Mouse (Mus musculus) heart, embryonic 14.5 days (tissue): ENCODE data around the gene Cox6a1. TPM values are rescaled to one million over a fixed set of nuclear protein-coding genes. Genes with fewer than 3 reads are reported as not detected.
A peak's percentile ranks its signal among the peaks of the same experiment; 100 is the strongest.
"Not testable (repeated sequence)": the region's sequence is repeated elsewhere in the genome, so short reads cannot be mapped to it uniquely, and the experiment has no call there.

Source experiments
- ATAC-seq: fragments of 200-750 bp; cut with Nextera tagmentation; 2 replicates; pipeline ENCODE4 v1.8.0; 2017; ENCODE audit warnings: low read depth, moderate TSS enrichment; ENCODE audit not compliant: insufficient number of reproducible peaks, insufficient read depth, low FRiP score
- H3K27ac ChIP-seq, 2 experiments: fragments of 200-500 bp in 1 of 2; fragments of 300-500 bp in 1 of 2; sonication (generic) in 1 of 2; replicated peaks in 1 of 2; 2 replicates each; pipeline ENCODE4 v1.5.1; 2012 to 2014; ENCODE audit warnings: low read depth in 2 of 2, low read length in 2 of 2, control low read depth in 1 of 2, mild to moderate bottlenecking in 1 of 2, mixed read lengths in 1 of 2; ENCODE audit not compliant: control insufficient read depth in 1 of 2, insufficient read depth in 1 of 2
- H3K27me3 ChIP-seq: fragments of 300-500 bp; sonication (generic); 2 replicates; pipeline ENCODE4 v1.6.1; 2014; ENCODE audit warnings: mild to moderate bottlenecking, low read length, control low read depth; ENCODE audit not compliant: control insufficient read depth, insufficient read depth
- H3K36me3 ChIP-seq: fragments of 300-500 bp; sonication (generic); 2 replicates; pipeline ENCODE4 v1.6.1; 2014; ENCODE audit warnings: mild to moderate bottlenecking, control low read depth, low read length, mixed read lengths; ENCODE audit not compliant: control insufficient read depth, insufficient read depth
- H3K4me1 ChIP-seq, 2 experiments: fragments of 200-500 bp in 1 of 2; fragments of 300-500 bp in 1 of 2; sonication (generic) in 1 of 2; 2 replicates each; pipeline ENCODE4 v1.6.1; 2012 to 2014; ENCODE audit warnings: low read length in 2 of 2, control low read depth in 1 of 2, mixed read lengths in 1 of 2; ENCODE audit not compliant: control insufficient read depth in 2 of 2, insufficient read depth in 2 of 2
- H3K4me2 ChIP-seq: fragments of 300-500 bp; sonication (generic); 2 replicates; pipeline ENCODE4 v1.6.1; 2014; ENCODE audit warnings: mild to moderate bottlenecking, low read length
- H3K4me3 ChIP-seq, 2 experiments: fragments of 200-500 bp in 1 of 2; fragments of 300-500 bp in 1 of 2; sonication (generic) in 1 of 2; 2 replicates each; pipeline ENCODE4 v1.5.1; 2012 to 2014; ENCODE audit warnings: low read length in 2 of 2, mild to moderate bottlenecking in 2 of 2, control low read depth in 1 of 2, low read depth in 1 of 2, moderate library complexity in 1 of 2; ENCODE audit not compliant: control insufficient read depth in 1 of 2, insufficient read depth in 1 of 2
- H3K9ac ChIP-seq: fragments of 300-500 bp; sonication (generic); 2 replicates; pipeline ENCODE4 v1.6.1; 2014; ENCODE audit warnings: mild to moderate bottlenecking, low read length
- H3K9me3 ChIP-seq: fragments of 300-500 bp; sonication (generic); 2 replicates; pipeline ENCODE4 v1.6.1; 2016; ENCODE audit warnings: low read length, control low read depth; ENCODE audit not compliant: control insufficient read depth
- WGBS: fragments of 180-500 bp; shearing (Covaris S2); extraction: QIAGEN DNeasy Blood & Tissue Kit; methylation state at CpG from one replicate; pipeline ENCODE4 v1.1.7; 2014; 5-methylcytosine and 5-hydroxymethylcytosine counted together
- polyA plus RNA-seq: library from polyadenylated mRNA; unstranded; fragments of >200 nt; fragmentation: Nextera tagmentation; extraction: Ambion mirVana; gene quantifications from 2 replicates; pipeline ENCODE4 v1.2.1, GENCODE M21; 2014

The Cox6a1 gene
- polyA plus RNA-seq, 1 experiment from 2014 or later, result 1,706 TPM

GRCm38 (mm10) chr5:115312816-115313667 lies 35.7 kb downstream of the Cox6a1 start:
- H3K9me3 ChIP-seq, result no peaks in the 10 kb centered on the region
- peaks cover 27 to 32% of the 10 kb centered on the region in 2 experiments for H3K4me1 ChIP-seq
- no peak overlapping the region for H3K9ac ChIP-seq
- ATAC-seq, result no peak
- H3K4me2 ChIP-seq, result no peak overlapping the region
- no peaks in the 10 kb centered on the region for H3K36me3 ChIP-seq
- peak overlapping the region; percentile 28 to 41; a peak in 2 of 4 replicates for H3K27ac ChIP-seq
- no peak overlapping the region for H3K4me3 ChIP-seq
- 41% methylated on average over 10 of the region's 10 CpGs for WGBS
- H3K27me3 ChIP-seq, result no peaks in the 10 kb centered on the region

GRCm38 (mm10) chr5:115312354-115312753 lies 36.4 kb downstream of the Cox6a1 start:
- ATAC-seq, result no peak
- Histone ChIP-seq H3K27me3 (no peaks in the 10 kb centered on the region), H3K4me3 (no peak overlapping the region), H3K36me3 (no peaks in the 10 kb centered on the region), H3K9me3 (no peaks in the 10 kb centered on the region), H3K9ac (no peak overlapping the region), H3K4me2 (no peak overlapping the region), H3K27ac (peak overlapping the region; percentile 19 to 41; a peak in 2 of 4 replicates), H3K4me1 (peaks cover 21 to 25% of the 10 kb centered on the region in 2 experiments)
- WGBS, result 39% methylated on average over 4 of the region's 4 CpGs

- ATAC-seq, H3K4me3 ChIP-seq, H3K9me3 ChIP-seq, H3K27ac ChIP-seq, H3K27me3 ChIP-seq, H3K4me2 ChIP-seq: not testable (repeated sequence)
- H3K9ac ChIP-seq, result peak overlapping the region; percentile 79; the same call in 1 of the 2 replicates
- peaks cover 4 to 24% of the 10 kb centered on the region in 2 experiments for H3K4me1 ChIP-seq
- WGBS, result 83% methylated on average over 3 of the region's 7 CpGs
- H3K36me3 ChIP-seq, result peaks cover 25% of the 10 kb centered on the region
Observed at GRCm38 (mm10) chr5:115302190-115302589, 46.6 kb downstream of the Cox6a1 start.

GRCm38 (mm10) chr5:115301615-115302014 lies 47.2 kb downstream of the Cox6a1 start:
- Histone ChIP-seq H3K4me2 (peak overlapping the region; percentile 83), H3K4me1 (peaks cover 4 to 24% of the 10 kb centered on the region in 2 experiments), H3K9me3 (no peaks in the 10 kb centered on the region), H3K27ac (peak overlapping the region; percentile 6 to 65), H3K9ac (peak overlapping the region; percentile 79), H3K27me3 (no peaks in the 10 kb centered on the region), H3K36me3 (peaks cover 31% of the 10 kb centered on the region), H3K4me3 (peak overlapping the region; percentile 47 to 82)
- no peak for ATAC-seq
- 31% methylated on average over 13 of the region's 13 CpGs for WGBS

- Histone ChIP-seq H3K27ac (peak within 1 kb of the TSS; percentile 74 to 89), H3K9ac (peak within 1 kb of the TSS; percentile 89), H3K4me3 (peak within 1 kb of the TSS; percentile 82 to 97), H3K36me3 (peaks cover 37% of the 10 kb centered on the region), H3K27me3 (no peaks in the 10 kb centered on the region), H3K4me2 (peak within 1 kb of the TSS; percentile 83), H3K9me3 (no peaks in the 10 kb centered on the region), H3K4me1 (peaks cover 4 to 24% of the 10 kb centered on the region in 2 experiments)
- peak; percentile 99 for ATAC-seq
- under 1% methylated on average over 62 of the region's 66 CpGs for WGBS
Observed at GRCm38 (mm10) chr5:115300792-115301614, 47.8 kb downstream of the Cox6a1 start, which contains the start of gene Dynll1. Gene Dynll1 (minus strand): TSS chr5:115300999.

GRCm38 (mm10) chr5:115300035-115300744 lies 48.6 kb downstream of the Cox6a1 start:
- no peaks in the 10 kb centered on the region for H3K9me3 ChIP-seq
- peak overlapping the region; percentile 89 for H3K9ac ChIP-seq
- H3K4me3 ChIP-seq, result peak overlapping the region; percentile 82 to 97
- peak overlapping the region; percentile 74 to 89 for H3K27ac ChIP-seq
- H3K27me3 ChIP-seq, result no peaks in the 10 kb centered on the region
- H3K36me3 ChIP-seq, result peaks cover 45% of the 10 kb centered on the region
- H3K4me2 ChIP-seq, result peak overlapping the region; percentile 83
- H3K4me1 ChIP-seq, result peaks cover 4 to 24% of the 10 kb centered on the region in 2 experiments
- WGBS, result 1% methylated on average over 46 of the region's 46 CpGs
- ATAC-seq, result no peak; the same call in 1 of the 2 replicates

- Histone ChIP-seq H3K27ac (peak overlapping the region in 1 of 2 experiments; percentile 9; a peak in 1 of 4 replicates), H3K9ac (no peak overlapping the region), H3K4me2 (no peak overlapping the region), H3K4me3 (no peak overlapping the region), H3K27me3 (no peaks in the 10 kb centered on the region), H3K36me3 (peaks cover 70% of the 10 kb centered on the region), H3K9me3 (no peaks in the 10 kb centered on the region), H3K4me1 (peaks cover 4 to 18% of the 10 kb centered on the region in 2 experiments)
- no peak for ATAC-seq
- 79% methylated on average over 10 of the region's 10 CpGs for WGBS
Observed at GRCm38 (mm10) chr5:115296347-115296746, 52.4 kb downstream of the Cox6a1 start.
